Mouse (Mus musculus) CD4-positive, CD25-positive, alpha-beta regulatory T cell, adult 2 months (primary cell): ENCODE data around the gene Dst.

Experiments
- DNase-seq: peaks from one replicate; pipeline ENCODE4 v3.0.0-alpha.2; 2012; ENCODE audit warnings: low read depth, low spot score

The Dst gene

GRCm38 (mm10) chr1:34025879-34026278 is 117.9 kb downstream of the Dst start:
- DNase-seq, result no peak

GRCm38 (mm10) chr1:34028722-34029121 is 120.7 kb downstream of the Dst start:
- DNase-seq, result peak; percentile 62

- no peak for DNase-seq
Measured at GRCm38 (mm10) chr1:34030330-34031021, 122.5 kb downstream of the Dst start.

- no peak for DNase-seq
Measured at GRCm38 (mm10) chr1:34033052-34033451, 125.0 kb downstream of the Dst start.

GRCm38 (mm10) chr1:34033478-34033877 is 125.5 kb downstream of the Dst start:
- DNase-seq, result no peak

- no peak for DNase-seq
Measured at GRCm38 (mm10) chr1:34033958-34034357, 125.9 kb downstream of the Dst start.

GRCm38 (mm10) chr1:34036111-34036510 is 128.1 kb downstream of the Dst start:
- no peak for DNase-seq

- DNase-seq, result no peak
Measured at GRCm38 (mm10) chr1:34038571-34038970, 130.5 kb downstream of the Dst start.

GRCm38 (mm10) chr1:34040049-34040448 is 132.0 kb downstream of the Dst start:
- no peak for DNase-seq

- no peak for DNase-seq
Measured at GRCm38 (mm10) chr1:34040901-34041721, 133.1 kb downstream of the Dst start.

- DNase-seq, result no peak
Measured at GRCm38 (mm10) chr1:34042299-34042698, 134.3 kb downstream of the Dst start.

- DNase-seq, result no peak
Measured at GRCm38 (mm10) chr1:34043327-34043726, 135.3 kb downstream of the Dst start.

GRCm38 (mm10) chr1:34043836-34044550 is 136.0 kb downstream of the Dst start:
- no peak for DNase-seq

GRCm38 (mm10) chr1:34044675-34045074 is 136.7 kb downstream of the Dst start:
- no peak for DNase-seq

- DNase-seq, result no peak
Measured at GRCm38 (mm10) chr1:34047285-34047684, 139.3 kb downstream of the Dst start.

- DNase-seq, result no peak
Measured at GRCm38 (mm10) chr1:34051251-34051650, 143.2 kb downstream of the Dst start.

- DNase-seq, result no peak
Measured at GRCm38 (mm10) chr1:34052422-34052821, 144.4 kb downstream of the Dst start.

- DNase-seq, result no peak
Measured at GRCm38 (mm10) chr1:34054970-34055369, 146.9 kb downstream of the Dst start.

GRCm38 (mm10) chr1:34056658-34057057 is 148.6 kb downstream of the Dst start:
- no peak for DNase-seq

GRCm38 (mm10) chr1:34059231-34059630 is 151.2 kb downstream of the Dst start:
- no peak for DNase-seq

GRCm38 (mm10) chr1:34060446-34060845 is 152.4 kb downstream of the Dst start:
- DNase-seq, result no peak

- peak; percentile 68 for DNase-seq
Measured at GRCm38 (mm10) chr1:34061078-34061477, 153.1 kb downstream of the Dst start.
